Mouse (Mus musculus) hindbrain, embryonic 14.5 days (tissue): ENCODE measurements around the gene Sult2b1. TPM values are rescaled to one million over a fixed set of nuclear protein-coding genes. Genes with fewer than 3 reads are reported as not detected.

ENCODE experiments used
- ATAC-seq: fragments of 200-750 bp; cut with Nextera tagmentation; 2 replicates; pipeline ENCODE4 v1.8.0; 2017; ENCODE audit warnings: moderate number of reproducible peaks, mild to moderate bottlenecking, moderate TSS enrichment, moderate library complexity; ENCODE audit not compliant: low FRiP score
- DNase-seq: peaks from one replicate; pipeline ENCODE4 v3.0.0-alpha.2; 2015; ENCODE audit warnings: low spot score
- H3K27ac ChIP-seq: fragments of 300-500 bp; sonication (generic); 2 replicates; pipeline ENCODE4 v1.5.1; 2014; ENCODE audit warnings: mild to moderate bottlenecking, moderate library complexity
- H3K27me3 ChIP-seq: fragments of 300-500 bp; sonication (generic); 2 replicates; pipeline ENCODE4 v1.6.1; 2014; ENCODE audit warnings: mild to moderate bottlenecking, low read length, mixed read lengths; ENCODE audit not compliant: control insufficient read depth, insufficient read depth
- H3K36me3 ChIP-seq: fragments of 300-500 bp; sonication (generic); replicated peaks from 2 replicates; pipeline ENCODE4 v1.6.1; 2014; ENCODE audit not compliant: control insufficient read depth, insufficient read depth
- H3K4me1 ChIP-seq: fragments of 300-500 bp; sonication (generic); replicated peaks from 2 replicates; pipeline ENCODE4 v1.6.1; 2014; ENCODE audit warnings: antibody characterized with exemption, low read length, mixed read lengths; ENCODE audit not compliant: control insufficient read depth, insufficient read depth
- H3K4me2 ChIP-seq: fragments of 300-500 bp; sonication (generic); replicated peaks from 2 replicates; pipeline ENCODE4 v1.6.1; 2014; ENCODE audit warnings: mild to moderate bottlenecking, moderate library complexity
- H3K4me3 ChIP-seq: fragments of 300-500 bp; sonication (generic); replicated peaks from 2 replicates; pipeline ENCODE4 v1.5.1; 2014; ENCODE audit warnings: mild to moderate bottlenecking, low read length
- H3K9ac ChIP-seq: fragments of 300-500 bp; sonication (generic); 2 replicates; pipeline ENCODE4 v1.6.1; 2014
- H3K9me3 ChIP-seq: fragments of 300-500 bp; sonication (generic); 2 replicates; pipeline ENCODE4 v1.6.1; 2016; ENCODE audit warnings: low read length; ENCODE audit not compliant: control insufficient read depth
- WGBS: fragments of 180-500 bp; shearing (Covaris S2); extraction: QIAGEN DNeasy Blood & Tissue Kit; methylation state at CpG from one replicate; pipeline ENCODE4 v1.1.7; 2014; 5-methylcytosine and 5-hydroxymethylcytosine counted together
- polyA plus RNA-seq: library from polyadenylated mRNA; unstranded; fragments of >200 nt; fragmentation: Nextera tagmentation; extraction: Ambion mirVana; gene quantifications from 2 replicates; pipeline ENCODE4 v1.2.1, GENCODE M21; 2014

Gene Sult2b1
- polyA plus RNA-seq, result 5.2 and 7.3 TPM in 2 replicates

- Histone ChIP-seq H3K9ac (peak within 1 kb of the TSS; percentile 96), H3K4me1 (peaks cover 21% of the 10 kb centered on the region), H3K9me3 (no peaks in the 10 kb centered on the region), H3K36me3 (peaks cover 26% of the 10 kb centered on the region), H3K4me3 (peak within 1 kb of the TSS; percentile 85), H3K27ac (peak within 1 kb of the TSS; percentile 99), H3K4me2 (peak within 1 kb of the TSS; percentile 68), H3K27me3 (no peaks in the 10 kb centered on the region)
- peak; percentile 93 for DNase-seq
- 13% methylated on average over 20 of the region's 20 CpGs for WGBS
- ATAC-seq, result peak; percentile 72
Measured at GRCm38 (mm10) chr7:45784524-45785372, at the start of gene Sult2b1. Gene Sult2b1, minus strand, starts transcription at chr7:45784669.

DNA sequence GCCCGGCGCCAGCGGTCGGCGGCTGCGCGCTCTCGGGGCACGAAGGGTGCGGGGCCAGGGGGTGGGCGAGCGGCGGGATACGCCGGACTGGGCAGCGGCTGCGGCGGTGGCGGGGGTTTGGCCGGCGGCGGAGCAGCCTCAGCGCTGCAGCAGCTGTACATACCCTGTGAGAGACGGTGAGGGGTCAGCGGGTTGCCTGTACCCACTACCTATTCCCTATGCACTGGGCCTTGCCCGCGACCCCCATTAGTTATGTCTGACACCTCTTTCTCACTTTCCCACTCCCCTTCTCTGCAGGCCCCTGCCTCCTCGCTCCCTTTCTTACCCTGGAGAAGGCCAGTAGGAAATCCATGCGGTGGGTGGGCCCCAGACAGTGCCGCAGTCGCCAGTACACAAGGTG, 49.5 kb upstream of the Sult2b1 start:
- peaks cover 18% of the 10 kb centered on the region for H3K4me1 ChIP-seq
- no peak for DNase-seq
- peak overlapping the region; percentile 32 for H3K4me3 ChIP-seq
- ATAC-seq, result no peak
- no peak overlapping the region for H3K27ac ChIP-seq
- H3K36me3 ChIP-seq, result peaks cover 11% of the 10 kb centered on the region
- peaks cover 51% of the 10 kb centered on the region for H3K27me3 ChIP-seq
- H3K4me2 ChIP-seq, result peak overlapping the region; percentile 41
- H3K9me3 ChIP-seq, result no peaks in the 10 kb centered on the region
- 4% methylated on average over 13 of the region's 31 CpGs for WGBS
- peak overlapping the region; percentile 34; the same call in 1 of the 2 replicates for H3K9ac ChIP-seq

GRCm38 (mm10) chr7:45833148-45833790, 48.8 kb upstream of the Sult2b1 start:
- Histone ChIP-seq H3K4me2 (peak overlapping the region; percentile 41), H3K9me3 (no peaks in the 10 kb centered on the region), H3K27me3 (peaks cover 51% of the 10 kb centered on the region), H3K36me3 (peaks cover 17% of the 10 kb centered on the region), H3K4me1 (peaks cover 18% of the 10 kb centered on the region), H3K4me3 (peak overlapping the region; percentile 32), H3K27ac (no peak overlapping the region), H3K9ac (peak overlapping the region; percentile 34; the same call in 1 of the 2 replicates)
- DNase-seq (no peak), ATAC-seq (no peak)
- WGBS, result 1% methylated on average over 76 of the region's 86 CpGs

DNA sequence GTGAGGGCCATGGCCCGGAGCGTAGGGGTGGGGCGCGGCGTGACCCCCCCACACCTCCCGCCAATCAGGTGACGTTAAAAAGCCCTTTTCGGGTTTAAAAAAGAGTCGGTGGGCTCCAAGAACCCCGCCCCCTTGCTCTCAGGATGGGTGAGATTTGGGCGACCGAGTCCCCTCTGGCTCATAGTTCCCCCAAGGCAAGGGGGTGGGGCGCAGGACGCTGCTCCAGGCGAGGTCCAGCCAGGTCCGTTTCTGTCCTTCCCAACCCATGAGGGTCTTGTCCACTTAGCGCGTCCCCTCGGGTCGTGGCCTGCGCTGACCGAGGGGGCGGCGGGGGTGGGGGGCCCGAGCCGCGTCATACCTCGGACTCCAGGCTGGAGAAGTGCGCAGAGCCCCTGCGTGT, 48.0 kb upstream of the Sult2b1 start:
- Histone ChIP-seq H3K4me1 (peaks cover 18% of the 10 kb centered on the region), H3K9ac (no peak overlapping the region), H3K4me2 (peak overlapping the region; percentile 41), H3K9me3 (no peaks in the 10 kb centered on the region), H3K27me3 (peaks cover 51% of the 10 kb centered on the region), H3K36me3 (peaks cover 26% of the 10 kb centered on the region), H3K4me3 (peak overlapping the region; percentile 32), H3K27ac (no peak overlapping the region)
- ATAC-seq (no peak), DNase-seq (no peak)
- WGBS, result 9% methylated on average over 30 of the region's 30 CpGs

DNA sequence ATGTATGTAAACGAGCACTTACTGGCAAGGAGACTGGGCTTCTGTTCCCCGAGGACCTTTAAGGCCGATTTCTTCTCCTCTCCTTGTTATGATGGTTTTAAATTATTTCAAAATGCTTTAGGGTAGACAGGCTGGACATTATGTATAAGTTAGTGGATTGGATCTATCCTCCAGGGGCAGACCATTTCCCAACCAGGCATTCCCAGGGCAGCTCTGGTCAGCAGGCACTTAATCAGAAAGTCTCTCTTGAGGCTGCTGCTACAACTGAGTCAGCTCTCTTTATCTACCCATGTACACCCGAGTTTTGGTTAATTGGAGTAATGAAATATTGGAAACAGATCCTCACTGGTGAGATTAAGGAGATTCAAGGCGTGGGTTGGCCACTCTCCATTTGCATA, 46.7 kb upstream of the Sult2b1 start:
- peaks cover 18% of the 10 kb centered on the region for H3K4me1 ChIP-seq
- H3K36me3 ChIP-seq, result peaks cover 39% of the 10 kb centered on the region
- 14% methylated on average over 5 of the region's 5 CpGs for WGBS
- peak; percentile 25 for ATAC-seq
- DNase-seq, result no peak
- no peaks in the 10 kb centered on the region for H3K9me3 ChIP-seq
- H3K9ac ChIP-seq, result peak overlapping the region; percentile 69
- H3K27me3 ChIP-seq, result peaks cover 43% of the 10 kb centered on the region
- peak overlapping the region; percentile 81 for H3K4me2 ChIP-seq
- peak overlapping the region; percentile 89 for H3K27ac ChIP-seq
- H3K4me3 ChIP-seq, result peak overlapping the region; percentile 74

- ATAC-seq, result peak; percentile 90
- WGBS, result under 1% methylated on average over 35 of the region's 35 CpGs
- Histone ChIP-seq H3K4me2 (peak within 1 kb of the TSS; percentile 81), H3K9me3 (no peaks in the 10 kb centered on the region), H3K27me3 (peaks cover 38% of the 10 kb centered on the region), H3K36me3 (peaks cover 44% of the 10 kb centered on the region), H3K4me3 (peak within 1 kb of the TSS; percentile 74), H3K27ac (peak within 1 kb of the TSS; percentile 89), H3K9ac (peak within 1 kb of the TSS; percentile 69), H3K4me1 (peaks cover 18% of the 10 kb centered on the region)
- peak; percentile 92 for DNase-seq
Measured at GRCm38 (mm10) chr7:45830427-45831127, 46.1 kb upstream of the Sult2b1 start, which contains the start of gene Grwd1. Gene Grwd1, minus strand, starts transcription at chr7:45830944.

- Histone ChIP-seq H3K36me3 (peaks cover 63% of the 10 kb centered on the region), H3K4me3 (no peak overlapping the region), H3K4me1 (peaks cover 14% of the 10 kb centered on the region), H3K9me3 (no peaks in the 10 kb centered on the region), H3K4me2 (no peak overlapping the region), H3K27ac (no peak overlapping the region), H3K27me3 (peaks cover under 1% of the 10 kb centered on the region; the same call in 1 of the 2 replicates), H3K9ac (no peak overlapping the region)
- 97% methylated on average over 7 of the region's 7 CpGs for WGBS
- ATAC-seq (no peak), DNase-seq (no peak)
Measured at GRCm38 (mm10) chr7:45826631-45827030, 42.2 kb upstream of the Sult2b1 start.

- DNase-seq, result no peak
- no peak for ATAC-seq
- H3K4me3 ChIP-seq, result no peak within 1 kb of the TSS
- H3K9ac ChIP-seq, result no peak within 1 kb of the TSS
- no peaks in the 10 kb centered on the region for H3K27me3 ChIP-seq
- no peak within 1 kb of the TSS for H3K27ac ChIP-seq
- H3K9me3 ChIP-seq, result no peaks in the 10 kb centered on the region
- H3K4me2 ChIP-seq, result no peak within 1 kb of the TSS
- peaks cover 1% of the 10 kb centered on the region; the same call in 1 of the 2 replicates for H3K4me1 ChIP-seq
- WGBS, result 80% methylated on average over 7 of the region's 7 CpGs
- peaks cover 63% of the 10 kb centered on the region for H3K36me3 ChIP-seq
Measured at GRCm38 (mm10) chr7:45824598-45824997, 40.1 kb upstream of the Sult2b1 start, which contains the start of gene Kcnj14. Gene Kcnj14, minus strand, starts transcription at chr7:45824782.

DNA sequence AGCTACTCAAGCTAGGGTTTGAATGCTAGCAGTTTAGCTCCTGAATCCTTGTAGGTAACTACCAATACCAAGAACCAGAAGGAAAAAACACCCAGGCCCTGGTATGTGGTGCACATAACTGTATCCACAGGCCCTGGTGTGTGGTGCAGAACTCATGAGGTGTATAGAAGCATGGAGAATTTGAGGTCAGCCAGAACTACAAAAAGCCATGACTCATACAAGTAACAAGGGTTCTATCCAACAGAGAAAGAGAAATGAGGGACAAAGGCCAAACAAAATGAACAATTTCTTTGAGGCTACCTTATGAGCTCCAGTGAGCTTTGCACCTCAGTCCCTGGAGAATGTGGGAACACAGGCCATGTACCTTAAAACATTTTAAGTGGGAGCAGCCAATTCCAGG, 36.4 kb upstream of the Sult2b1 start:
- Histone ChIP-seq H3K36me3 (peaks cover 30% of the 10 kb centered on the region), H3K4me2 (no peak overlapping the region), H3K27me3 (no peaks in the 10 kb centered on the region), H3K27ac (no peak overlapping the region), H3K9me3 (no peaks in the 10 kb centered on the region), H3K4me3 (no peak overlapping the region), H3K9ac (no peak overlapping the region), H3K4me1 (no peaks in the 10 kb centered on the region)
- DNase-seq, result no peak
- no peak for ATAC-seq
